ENCODE assay signal across 8 mouse cellular contexts in the genomic region with DNA sequence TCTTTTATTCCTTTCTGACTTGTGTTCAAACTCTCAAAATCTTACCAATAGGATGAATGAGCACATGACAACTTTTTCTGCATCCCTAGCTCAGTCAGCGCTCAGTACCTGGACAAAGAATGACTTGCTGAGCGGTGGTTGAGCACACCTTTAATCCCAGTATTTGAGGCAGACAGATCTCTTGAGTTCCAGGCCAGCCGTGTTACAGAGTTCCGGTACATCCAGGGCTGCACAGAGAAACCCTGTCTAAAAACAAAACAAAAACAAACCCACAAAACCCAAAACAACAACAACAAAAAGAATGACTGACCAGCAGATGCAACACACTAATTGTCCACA. TPM values are rescaled to one million over a fixed set of nuclear protein-coding genes. Genes with fewer than 3 reads are reported as not detected.
DNase-seq lines count a peak whose midpoint lies in the region; ATAC-seq and TF ChIP-seq lines count a peak whose summit lies in the region.

No protein-coding gene starts in this region.

- no peaks in the 10 kb centered on the region for H3K9me3 ChIP-seq in heart, postnatal 0 days (replicated peaks; ENCODE audit: control insufficient read depth, low read length)
- H3K9me3 ChIP-seq in hindbrain, embryonic 12.5 days (replicated peaks) = no peaks in the 10 kb centered on the region
- no peaks in the 10 kb centered on the region for H3K9me3 ChIP-seq in midbrain, embryonic 12.5 days

- no peak for ATAC-seq in heart, postnatal 0 days (ENCODE audit: insufficient read depth, low read depth)
- peak; percentile 1; the same call in 1 of the 2 replicates for ATAC-seq in hindbrain, embryonic 12.5 days (ENCODE audit: low FRiP score)
- no peak for ATAC-seq in midbrain, embryonic 12.5 days (ENCODE audit: low FRiP score, low read depth)

- WGBS in heart, postnatal 0 days = 17% methylated on average over 4 of the region's 4 CpGs
- WGBS in hindbrain, embryonic 12.5 days = 32% methylated on average over 4 of the region's 4 CpGs
- WGBS in midbrain, embryonic 12.5 days = 20% methylated on average over 4 of the region's 4 CpGs

- H3K4me3 ChIP-seq in heart, postnatal 0 days (ENCODE audit: low read depth, low read length) = peak overlapping the region; percentile 85
- peak overlapping the region; percentile 70 for H3K4me3 ChIP-seq in hindbrain, embryonic 12.5 days
- H3K4me3 ChIP-seq in midbrain, embryonic 12.5 days = peak overlapping the region; percentile 70

- H3K9ac ChIP-seq in heart, postnatal 0 days (replicated peaks; ENCODE audit: low read depth, low read length) = 0 out of 2 replicates have a peak overlapping the region, but pooled peaks have one; percentile 71
- peak overlapping the region; percentile 70 for H3K9ac ChIP-seq in hindbrain, embryonic 12.5 days
- H3K9ac ChIP-seq in midbrain, embryonic 12.5 days (replicated peaks) = peak overlapping the region; percentile 73

- no peak for TF ChIP-seq EP300 in heart, postnatal 0 days (IDR thresholded peaks at IDR 0.05; ENCODE audit: low read depth)

- H3K27me3 ChIP-seq in heart, postnatal 0 days (ENCODE audit: control insufficient read depth, insufficient read depth, low read length) = no peaks in the 10 kb centered on the region
- no peaks in the 10 kb centered on the region for H3K27me3 ChIP-seq in hindbrain, embryonic 12.5 days
- H3K27me3 ChIP-seq in midbrain, embryonic 12.5 days = no peaks in the 10 kb centered on the region

- no peaks in the 10 kb centered on the region for H3K36me3 ChIP-seq in heart, postnatal 0 days (replicated peaks; ENCODE audit: control insufficient read depth, insufficient read depth, low read length)
- no peaks in the 10 kb centered on the region for H3K36me3 ChIP-seq in hindbrain, embryonic 12.5 days
- H3K36me3 ChIP-seq in midbrain, embryonic 12.5 days = peaks cover 3% of the 10 kb centered on the region; the same call in 1 of the 2 replicates

- DNase-seq in heart, postnatal 0 days (ENCODE audit: low spot score) = no peak
- no peak for DNase-seq in heart, adult 11 months
- DNase-seq in Muller cell, postnatal 12 days (ENCODE audit: inconsistent ontology term) = peak; percentile 22
- no peak for DNase-seq in layer of hippocampus, postnatal 10 days (ENCODE audit: low spot score in 2 of 2)
- no peak for DNase-seq in layer of hippocampus, adult 11-12 months (ENCODE audit: low spot score)
- no peak for DNase-seq in cerebellum, postnatal 4 days (ENCODE audit: low spot score in 2 of 2)

- H3K4me2 ChIP-seq in heart, postnatal 0 days (ENCODE audit: low read depth, low read length) = peak overlapping the region; percentile 81
- H3K4me2 ChIP-seq in hindbrain, embryonic 12.5 days (replicated peaks) = peak overlapping the region; percentile 90
- H3K4me2 ChIP-seq in midbrain, embryonic 12.5 days (replicated peaks) = peak overlapping the region; percentile 81

- H3K27ac ChIP-seq in heart, postnatal 0 days (ENCODE audit: low read depth) = 0 out of 2 replicates have a peak overlapping the region, but pooled peaks have one; percentile 79
- peak overlapping the region; percentile 40; the same call in 1 of the 2 replicates for H3K27ac ChIP-seq in hindbrain, embryonic 12.5 days
- H3K27ac ChIP-seq in midbrain, embryonic 12.5 days (replicated peaks) = 0 out of 2 replicates have a peak overlapping the region, but pooled peaks have one; percentile 49

- no peak for TF ChIP-seq CTCF in heart, postnatal 0 days (IDR thresholded peaks at IDR 0.05; ENCODE audit: low read depth)

- H3K4me1 ChIP-seq in heart, postnatal 0 days (ENCODE audit: control insufficient read depth, insufficient read depth) = peaks cover 11% of the 10 kb centered on the region
- H3K4me1 ChIP-seq in hindbrain, embryonic 12.5 days = peaks cover 15% of the 10 kb centered on the region
- peaks cover 21% of the 10 kb centered on the region for H3K4me1 ChIP-seq in midbrain, embryonic 12.5 days

RNA-seq across cellular contexts. Expression of gene Slc44a2, which starts 0.2 kb away (rescaled TPM):
- 44.0 and 84.8 TPM in 2 replicates for total RNA-seq in heart, postnatal 0 days (2014; rRNA removed; ENCODE audit: low replicate concordance)
- polyA plus RNA-seq in heart, postnatal 0 days (2015; fragmentation: Nextera tagmentation; extraction: Ambion mirVana) = 45.0 and 46.5 TPM in 2 replicates
- 86.8 and 93.2 TPM in 2 replicates for polyA plus RNA-seq in hindbrain, embryonic 12.5 days (2016; fragmentation: Nextera tagmentation; extraction: Ambion mirVana)
- polyA plus RNA-seq in midbrain, embryonic 12.5 days (2016; fragmentation: Nextera tagmentation; extraction: Ambion mirVana) = 71.3 and 74.1 TPM in 2 replicates
- 10 to 100 TPM; 62.2 to 63.6 TPM for total RNA-seq in layer of hippocampus, postnatal 10 days (2021)

RNA-seq across cellular contexts. Expression of gene Ap1m2, which starts 8.1 kb away (rescaled TPM):
- 0.46 and 0.57 TPM in 2 replicates for total RNA-seq in heart, postnatal 0 days (2014; rRNA removed; ENCODE audit: low replicate concordance)
- 0.15 TPM in 1 of 2 replicates, not detected in the other for polyA plus RNA-seq in heart, postnatal 0 days (2015; fragmentation: Nextera tagmentation; extraction: Ambion mirVana)
- polyA plus RNA-seq in hindbrain, embryonic 12.5 days (2016; fragmentation: Nextera tagmentation; extraction: Ambion mirVana) = 3.2 and 7.6 TPM in 2 replicates
- polyA plus RNA-seq in midbrain, embryonic 12.5 days (2016; fragmentation: Nextera tagmentation; extraction: Ambion mirVana) = 0.39 and 0.78 TPM in 2 replicates
- total RNA-seq in layer of hippocampus, postnatal 10 days (2021) = 1 to 10 TPM in 1 of 2 experiments, under 1 TPM in 1; 0.45 to 1.3 TPM

RNA-seq across cellular contexts. Expression of gene Cdkn2d, which starts 29.0 kb away (rescaled TPM):
- 67.4 and 103 TPM in 2 replicates for total RNA-seq in heart, postnatal 0 days (2014; rRNA removed; ENCODE audit: low replicate concordance)
- polyA plus RNA-seq in heart, postnatal 0 days (2015; fragmentation: Nextera tagmentation; extraction: Ambion mirVana) = 65.8 and 67.5 TPM in 2 replicates
- 72.0 and 72.7 TPM in 2 replicates for polyA plus RNA-seq in hindbrain, embryonic 12.5 days (2016; fragmentation: Nextera tagmentation; extraction: Ambion mirVana)
- 63.6 and 72.1 TPM in 2 replicates for polyA plus RNA-seq in midbrain, embryonic 12.5 days (2016; fragmentation: Nextera tagmentation; extraction: Ambion mirVana)
- total RNA-seq in layer of hippocampus, postnatal 10 days (2021) = 10 to 100 TPM; 66.7 to 69.5 TPM

RNA-seq across cellular contexts. Expression of gene Kri1, which starts 32.5 kb away (rescaled TPM):
- total RNA-seq in heart, postnatal 0 days (2014; rRNA removed; ENCODE audit: low replicate concordance) = 7.0 and 16.3 TPM in 2 replicates
- polyA plus RNA-seq in heart, postnatal 0 days (2015; fragmentation: Nextera tagmentation; extraction: Ambion mirVana) = 5.9 and 9.1 TPM in 2 replicates
- polyA plus RNA-seq in hindbrain, embryonic 12.5 days (2016; fragmentation: Nextera tagmentation; extraction: Ambion mirVana) = 18.1 and 23.6 TPM in 2 replicates
- 18.4 and 21.1 TPM in 2 replicates for polyA plus RNA-seq in midbrain, embryonic 12.5 days (2016; fragmentation: Nextera tagmentation; extraction: Ambion mirVana)
- 10 to 100 TPM; 37.7 to 39.2 TPM for total RNA-seq in layer of hippocampus, postnatal 10 days (2021)

RNA-seq across cellular contexts. Expression of gene Ilf3, which starts 47.4 kb away (rescaled TPM):
- 34.7 and 37.3 TPM in 2 replicates for total RNA-seq in heart, postnatal 0 days (2014; rRNA removed; ENCODE audit: low replicate concordance)
- 53.6 and 58.4 TPM in 2 replicates for polyA plus RNA-seq in heart, postnatal 0 days (2015; fragmentation: Nextera tagmentation; extraction: Ambion mirVana)
- 283 and 294 TPM in 2 replicates for polyA plus RNA-seq in hindbrain, embryonic 12.5 days (2016; fragmentation: Nextera tagmentation; extraction: Ambion mirVana)
- 314 and 322 TPM in 2 replicates for polyA plus RNA-seq in midbrain, embryonic 12.5 days (2016; fragmentation: Nextera tagmentation; extraction: Ambion mirVana)
- 10 to 100 TPM; 92.4 to 96.7 TPM for total RNA-seq in layer of hippocampus, postnatal 10 days (2021)
